Mouse (Mus musculus): ENCODE data around the gene Sbk1.

Sbk1 gene

GRCm38 (mm10) chr7:126271712-126272683 is at the start of gene Sbk1:
TSS of gene Sbk1 (plus strand) at chr7:126272619.
- peak; percentile 87 to 91 for DNase-seq (ENCODE audit: low spot score in 2 of 2)

DNA sequence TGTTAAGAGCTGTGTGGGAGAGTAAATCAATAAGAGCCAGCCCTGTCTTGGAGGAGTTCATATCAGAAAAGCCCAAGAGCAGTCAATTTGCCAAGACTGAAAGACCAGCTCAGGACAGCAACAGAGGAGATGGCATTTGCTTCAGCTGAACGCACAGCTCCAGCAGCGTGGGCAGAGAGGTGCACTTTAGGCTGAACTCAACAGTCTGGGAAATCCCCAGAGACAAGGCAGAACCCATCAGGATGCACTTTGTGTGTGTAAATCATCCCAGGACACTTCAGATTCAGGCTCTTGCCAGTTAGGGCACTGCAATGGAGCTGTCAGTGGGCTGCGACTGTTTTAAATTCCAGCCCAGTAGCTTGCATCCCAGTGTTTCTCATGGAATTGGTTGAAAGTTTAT is 49.7 kb upstream of the Sbk1 start:
- DNase-seq (ENCODE audit: low spot score in 2 of 2), result no peak

- no peak for DNase-seq (ENCODE audit: low spot score in 2 of 2)
Measured at GRCm38 (mm10) chr7:126226136-126226535, 46.3 kb upstream of the Sbk1 start.

DNA sequence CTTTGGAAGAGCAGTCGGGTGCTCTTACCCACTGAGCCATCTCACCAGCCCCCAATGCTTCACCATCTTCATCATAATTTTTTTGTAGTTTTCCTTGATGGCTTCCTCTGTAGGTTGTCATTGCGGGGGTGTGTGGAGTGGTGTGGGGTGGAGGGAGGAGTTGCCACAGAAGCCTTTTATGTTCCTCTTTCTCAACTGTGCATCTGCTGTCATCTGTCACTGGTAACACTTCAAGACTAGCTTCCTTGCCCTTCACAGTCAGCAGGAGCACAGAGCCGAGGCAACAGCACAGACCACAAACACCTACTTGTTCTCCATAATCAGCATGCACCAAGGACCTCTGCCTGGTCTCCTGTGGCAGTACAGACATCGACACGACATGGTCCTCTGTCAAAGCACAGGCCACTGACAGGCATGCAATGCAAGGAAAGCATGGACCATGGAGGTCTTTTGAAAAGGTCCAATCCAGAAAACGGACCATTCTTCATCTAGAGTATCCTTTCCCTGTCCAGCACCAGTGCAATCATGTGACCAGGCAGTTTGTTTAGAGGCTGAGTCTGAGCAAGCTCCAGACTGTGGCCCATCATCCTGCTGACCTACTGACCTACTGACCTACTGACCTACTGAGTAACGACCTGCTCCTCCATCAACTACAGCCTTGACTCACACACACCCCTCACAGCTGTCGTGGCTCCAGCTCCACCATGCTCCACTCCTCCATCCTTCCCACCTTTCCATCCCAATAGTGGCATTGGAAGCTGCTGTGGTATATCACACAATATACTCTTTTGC is 41.9 kb upstream of the Sbk1 start:
- no peak for DNase-seq (ENCODE audit: low spot score in 2 of 2)

DNA sequence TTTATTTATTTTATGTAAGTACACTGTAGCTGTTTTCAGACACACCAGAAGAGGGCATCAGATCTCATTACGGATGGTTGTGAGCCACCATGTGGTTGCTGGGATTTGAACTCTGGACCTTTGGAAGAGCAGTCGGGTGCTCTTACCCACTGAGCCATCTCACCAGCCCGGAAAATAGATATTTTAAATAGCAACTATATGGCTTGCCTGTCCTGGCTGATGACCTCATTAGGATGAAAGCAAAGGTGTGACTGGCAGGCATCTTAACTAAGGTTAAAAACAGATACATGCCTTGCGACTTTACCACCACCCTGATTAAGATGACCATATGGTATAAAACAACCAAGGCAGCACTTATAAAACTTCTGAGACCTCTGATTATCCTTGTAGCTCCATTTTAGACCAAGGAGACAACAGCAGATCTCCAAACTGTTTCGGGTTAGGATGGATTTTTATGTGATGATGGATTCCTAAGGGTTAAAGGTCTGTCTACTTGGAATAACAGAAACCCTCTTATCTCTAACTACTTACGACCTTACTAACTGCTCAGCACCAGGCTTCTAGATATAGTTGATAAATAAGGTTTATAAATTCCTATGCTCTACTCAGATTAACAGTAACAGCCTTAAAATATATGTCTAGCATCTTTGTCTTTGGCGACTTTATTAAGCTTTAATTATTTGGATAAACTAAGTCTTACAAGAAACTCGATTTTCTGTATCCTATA is 39.9 kb upstream of the Sbk1 start:
- no peak for DNase-seq (ENCODE audit: low spot score in 2 of 2)

DNA sequence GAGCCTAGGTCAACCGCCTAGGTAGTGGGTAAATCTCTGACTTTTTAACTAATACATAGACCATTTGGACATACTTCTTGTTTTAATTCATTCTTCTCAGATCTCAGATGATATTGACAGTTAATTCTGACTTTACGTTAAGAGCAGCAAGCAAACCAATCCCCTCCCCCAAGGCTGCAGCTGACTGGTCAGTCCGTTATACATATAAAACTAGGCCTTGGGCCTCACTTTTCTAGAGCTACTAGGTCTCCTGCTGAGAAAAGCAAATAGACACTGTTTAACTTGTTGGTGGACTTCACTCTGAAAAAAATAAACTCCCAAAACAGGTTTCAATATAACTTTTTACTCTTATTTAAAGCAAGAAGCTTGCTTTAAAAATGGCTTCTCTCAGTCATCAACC is 37.8 kb upstream of the Sbk1 start:
- no peak for DNase-seq (ENCODE audit: low spot score in 2 of 2)

DNA sequence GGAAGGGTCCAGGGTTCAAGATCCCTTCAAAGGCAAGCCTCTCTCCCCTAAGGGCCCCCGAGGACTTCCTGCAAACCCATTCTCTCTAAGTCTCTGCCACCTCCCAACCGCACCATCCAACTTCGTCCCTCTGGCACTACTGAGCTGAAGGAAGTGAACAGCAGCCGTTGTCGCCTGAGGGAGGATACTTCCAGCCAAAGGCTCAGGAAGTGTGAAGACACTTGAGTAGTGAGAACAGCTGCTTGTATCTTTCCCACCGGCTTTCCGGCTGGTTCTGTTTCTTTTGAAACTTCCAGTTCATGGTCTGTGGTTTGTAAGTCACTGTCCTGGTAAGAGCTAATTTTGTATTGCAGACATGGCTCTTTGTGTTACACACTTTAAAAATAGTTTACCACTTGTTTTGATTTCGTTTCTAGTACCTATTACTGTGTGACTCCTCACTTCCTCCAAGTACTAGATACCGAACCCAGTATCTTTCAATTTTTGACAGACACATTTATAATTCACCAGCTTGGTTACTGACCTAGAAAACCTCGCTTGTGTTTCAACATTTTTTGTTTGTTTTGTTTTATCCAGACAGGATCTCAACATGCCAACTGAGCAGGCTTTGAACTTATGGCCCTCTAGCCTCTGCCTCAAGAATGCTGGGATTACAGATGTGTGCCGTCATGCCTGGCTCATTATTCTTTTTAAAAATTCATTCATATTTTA is 36.2 kb upstream of the Sbk1 start:
- no peak for DNase-seq (ENCODE audit: low spot score in 2 of 2)

GRCm38 (mm10) chr7:126236794-126237192 is 35.6 kb upstream of the Sbk1 start:
- DNase-seq (ENCODE audit: low spot score in 2 of 2), result no peak

DNA sequence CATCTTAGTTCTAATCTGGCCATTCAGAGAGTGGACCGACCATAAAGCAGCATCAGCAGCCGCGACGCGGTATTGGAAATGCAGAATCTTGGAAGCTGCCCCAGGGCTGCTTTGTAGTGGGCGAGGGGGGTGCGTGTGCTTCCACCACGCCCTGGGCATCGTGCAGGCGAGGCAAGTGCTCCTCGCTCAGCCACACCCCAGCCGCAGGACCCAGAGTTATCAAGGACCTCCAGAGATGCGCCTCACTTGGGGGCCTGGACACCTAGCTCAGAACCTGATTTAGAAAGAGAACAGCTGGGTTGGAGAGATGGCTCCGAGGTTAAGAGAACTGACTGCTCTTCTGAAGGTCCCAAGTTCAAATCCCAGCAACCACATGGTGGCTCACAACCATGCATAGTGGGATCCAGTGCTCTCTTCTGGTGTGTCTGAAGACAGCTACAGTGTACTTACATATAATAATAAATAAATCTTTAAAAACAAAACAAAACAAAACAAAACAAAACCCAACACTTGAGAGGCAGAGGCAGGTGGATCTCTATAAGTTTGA is 31.5 kb upstream of the Sbk1 start:
- no peak for DNase-seq (ENCODE audit: low spot score in 2 of 2)

- no peak for DNase-seq (ENCODE audit: low spot score in 2 of 2)
Measured at GRCm38 (mm10) chr7:126244168-126244750, 28.2 kb upstream of the Sbk1 start.

DNA sequence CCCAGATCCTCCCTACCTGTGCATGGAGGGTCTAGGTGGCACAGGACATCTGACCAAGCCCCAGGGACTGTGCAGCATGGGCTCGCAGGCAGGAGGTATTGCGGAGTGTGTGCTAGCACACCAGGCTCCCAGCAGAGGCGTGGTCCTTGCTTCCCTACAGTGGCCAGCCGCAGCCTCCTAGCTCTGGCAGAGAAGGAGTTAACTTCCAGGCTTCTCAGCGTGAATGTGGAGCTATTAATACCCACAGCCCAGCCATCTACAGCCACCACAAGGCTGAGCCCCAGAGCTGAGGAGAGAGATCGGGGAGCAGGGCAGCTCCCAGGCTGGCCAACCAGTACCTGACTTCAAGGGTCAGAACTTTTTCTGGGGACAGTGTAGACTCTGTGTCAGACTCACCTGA is 24.3 kb upstream of the Sbk1 start:
- no peak for DNase-seq (ENCODE audit: low spot score in 2 of 2)

DNA sequence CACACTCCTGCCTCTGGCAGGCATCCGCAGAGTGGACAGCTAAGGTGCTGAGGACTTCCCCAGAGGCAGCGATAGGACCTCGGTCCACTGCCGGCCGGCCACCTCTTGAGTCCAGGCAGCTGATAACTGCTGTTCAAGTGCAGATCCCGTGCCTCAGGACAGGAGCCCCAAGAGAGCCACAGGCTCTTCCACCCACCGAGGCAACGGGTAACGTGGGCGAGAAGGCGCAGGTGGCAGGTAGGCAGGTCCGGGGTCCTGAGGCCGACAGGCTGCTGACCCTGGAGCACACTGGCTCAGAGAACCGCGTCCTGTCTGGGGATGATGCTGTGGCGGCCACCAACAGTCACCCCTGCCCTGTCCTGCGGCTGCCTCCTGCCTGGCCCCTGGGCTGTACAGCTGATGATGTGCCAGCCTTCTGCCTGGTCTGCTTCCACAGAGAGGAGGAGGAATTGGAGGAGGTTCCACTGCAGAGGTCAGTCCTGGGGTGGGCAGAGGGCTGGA is 23.7 kb upstream of the Sbk1 start:
- no peak for DNase-seq (ENCODE audit: low spot score in 2 of 2)

DNA sequence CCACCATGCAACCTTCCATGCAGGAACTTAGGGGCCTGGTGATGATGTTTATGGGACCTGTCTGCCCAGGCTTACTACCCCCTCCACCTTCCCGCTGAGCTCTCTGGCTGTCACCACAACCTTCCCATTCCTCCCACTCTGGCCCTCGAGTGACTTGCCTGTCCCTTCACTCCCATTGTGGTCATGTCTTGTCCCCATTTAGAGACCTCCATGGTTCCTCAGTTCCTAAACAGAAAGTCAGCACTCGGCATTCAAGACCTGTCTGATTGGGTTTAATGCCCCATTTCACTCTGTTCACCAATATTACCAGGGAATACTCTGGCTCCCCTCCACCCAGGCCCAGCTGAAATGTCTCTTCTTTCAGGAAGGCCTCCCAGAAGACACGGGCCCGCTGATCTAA is 23.3 kb upstream of the Sbk1 start:
- no peak for DNase-seq (ENCODE audit: low spot score in 2 of 2)

DNA sequence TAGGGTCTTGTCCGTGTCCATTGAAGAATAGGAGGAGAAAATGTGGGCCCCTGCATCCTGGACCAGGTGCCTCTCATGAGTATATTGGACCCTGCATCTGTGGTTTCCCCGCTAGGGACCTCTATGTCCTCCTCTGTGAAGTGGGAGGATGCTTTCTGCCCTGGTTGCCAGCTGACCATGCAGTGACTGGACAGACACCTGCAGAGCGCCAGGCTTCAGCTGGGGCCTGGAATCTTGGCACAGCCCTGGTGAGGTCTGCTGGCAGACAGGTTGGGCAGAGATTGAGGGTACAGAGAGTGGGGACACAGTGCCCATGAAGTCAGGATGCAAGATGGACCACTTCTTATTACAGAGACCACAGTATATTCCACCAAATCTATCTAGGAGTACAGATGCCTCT is 22.4 kb upstream of the Sbk1 start:
- no peak for DNase-seq (ENCODE audit: low spot score in 2 of 2)

DNA sequence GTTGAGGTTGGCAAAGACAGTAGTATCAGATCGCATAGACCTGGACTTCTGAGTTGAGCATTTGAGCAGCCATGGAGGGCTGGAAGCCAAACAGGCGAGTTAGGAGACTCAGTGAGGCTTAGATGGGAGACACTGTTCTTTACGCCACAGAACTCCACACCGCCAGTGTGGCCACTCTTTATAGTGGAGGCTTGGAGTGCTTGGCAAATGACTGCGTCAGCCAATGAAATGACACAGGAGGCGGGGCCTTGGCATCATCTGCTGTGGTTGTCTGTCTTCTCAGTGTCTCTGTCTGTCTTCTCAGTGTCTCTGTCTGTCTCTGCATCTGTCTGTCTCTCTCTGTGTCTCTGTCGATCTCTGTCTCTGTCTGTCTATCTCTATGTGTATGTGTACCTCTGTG is 21.9 kb upstream of the Sbk1 start:
- DNase-seq (ENCODE audit: low spot score in 2 of 2), result no peak

DNA sequence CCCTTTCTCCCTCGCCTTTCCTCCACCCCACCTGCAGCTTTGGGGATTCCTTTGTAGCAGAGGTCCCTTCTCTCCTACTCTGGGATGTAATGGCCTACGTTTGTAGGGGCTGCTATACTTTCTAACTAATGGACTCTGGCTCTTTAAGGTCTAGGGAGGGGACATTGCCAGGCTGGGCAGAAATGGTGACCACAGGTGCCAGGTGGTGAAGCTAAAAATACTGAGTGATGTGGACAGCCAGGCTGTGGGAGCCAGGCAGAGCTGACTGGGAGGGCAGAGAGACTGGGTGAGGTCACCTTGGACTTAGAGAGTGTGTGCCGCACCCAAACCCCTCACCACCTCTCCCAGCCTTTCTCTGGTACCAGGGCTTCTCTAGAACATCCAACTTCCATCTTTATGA is 20.7 kb upstream of the Sbk1 start:
- DNase-seq (ENCODE audit: low spot score in 2 of 2), result no peak

DNA sequence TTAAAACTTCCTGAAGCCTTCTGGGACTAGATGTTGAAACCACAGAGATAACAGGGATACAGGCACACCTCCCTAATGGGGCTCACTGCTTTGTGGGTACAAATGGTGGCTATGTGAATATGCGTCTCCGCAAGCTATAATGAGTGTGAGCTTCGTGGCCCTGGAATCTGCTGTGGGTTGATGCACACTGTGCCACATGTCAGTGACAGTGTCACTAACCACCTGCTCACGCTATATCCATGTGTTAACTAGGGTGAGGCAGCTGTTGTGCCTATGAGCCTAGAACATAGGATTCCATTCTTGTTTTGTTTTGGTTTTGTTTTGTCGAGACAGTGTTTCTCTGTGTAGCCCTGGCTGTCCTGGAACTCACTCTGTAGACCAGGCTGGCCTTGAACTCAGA is 20.2 kb upstream of the Sbk1 start:
- no peak for DNase-seq (ENCODE audit: low spot score in 2 of 2)

DNA sequence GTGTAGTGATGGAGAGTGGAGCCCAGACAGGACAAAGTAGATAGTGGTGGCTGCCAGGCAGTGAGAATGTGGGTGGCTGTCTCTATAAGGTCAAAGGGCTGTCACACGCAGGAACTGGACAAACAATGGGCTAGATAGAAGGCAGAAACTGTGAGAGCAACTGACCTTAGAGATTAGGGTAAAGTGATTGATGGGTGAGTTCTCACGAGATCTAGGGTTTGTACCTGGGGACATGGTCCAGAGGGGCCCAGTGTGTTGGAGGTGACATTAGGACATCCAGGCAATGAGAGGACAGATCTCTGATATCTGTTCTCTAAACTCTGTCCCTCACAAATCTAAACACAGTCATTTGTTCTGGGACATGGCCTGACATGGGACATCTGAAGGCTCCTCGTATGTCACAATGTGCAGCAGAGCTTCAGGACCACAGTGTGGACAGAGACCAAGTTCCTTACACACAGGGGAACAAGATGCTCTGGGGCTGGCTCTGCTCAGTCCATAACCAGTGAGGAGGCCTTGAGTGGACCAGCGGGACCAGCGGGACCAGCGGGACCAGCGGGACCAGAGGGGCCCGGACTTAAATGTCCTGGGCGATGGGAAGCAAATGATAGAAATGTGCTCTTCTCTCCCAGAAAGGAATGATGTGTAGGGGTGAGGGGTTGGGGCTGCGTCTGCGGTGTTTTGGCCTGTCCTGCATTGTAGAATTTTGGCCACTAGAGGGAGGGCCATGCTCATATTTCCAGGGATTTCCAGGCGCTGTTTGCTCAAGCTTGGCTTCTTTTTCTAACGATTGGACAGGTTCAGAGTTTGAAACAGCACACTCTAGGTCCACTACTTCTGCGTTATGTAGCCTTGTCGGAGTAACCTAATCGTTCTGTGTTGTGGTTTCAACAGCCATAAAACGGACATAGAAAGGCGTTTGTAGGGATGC is 11.9 kb upstream of the Sbk1 start:
- DNase-seq (ENCODE audit: low spot score in 2 of 2), result peak; percentile 55 to 60

GRCm38 (mm10) chr7:126261823-126262222 is 10.6 kb upstream of the Sbk1 start:
- no peak for DNase-seq (ENCODE audit: low spot score in 2 of 2)

DNA sequence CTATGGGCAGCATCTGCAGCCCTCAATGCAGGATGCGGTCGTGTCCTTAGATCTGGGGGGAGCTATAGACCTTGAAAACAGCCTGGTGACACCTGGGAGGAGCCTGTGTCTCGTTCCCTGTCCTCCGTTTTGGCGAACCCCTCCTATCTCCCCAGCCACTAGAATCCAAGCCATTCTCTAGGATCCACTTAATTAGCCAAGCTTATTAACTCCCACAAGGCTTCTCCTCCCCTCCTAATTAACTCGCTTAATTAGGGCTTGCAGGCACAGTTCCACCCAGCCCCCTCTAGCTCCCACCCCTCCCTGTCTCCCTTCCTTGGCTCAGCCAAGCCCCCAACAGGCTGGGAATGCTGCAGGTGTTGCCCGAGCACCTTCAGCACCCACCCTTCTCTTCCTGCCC is 8.5 kb upstream of the Sbk1 start:
- DNase-seq (ENCODE audit: low spot score in 2 of 2), result no peak
